Mouse (Mus musculus) right cerebral cortex, adult 2 months (tissue): ENCODE measurements around the gene Wasf2.

Source experiments
- DNase-seq, 2 experiments: peaks; one replicate each; pipeline ENCODE4 v3.0.0; 2021 to 2022; ENCODE audit warnings: low spot score in 2 of 2

Wasf2 gene

GRCm38 (mm10) chr4:133201006-133201771 is 70.9 kb downstream of the Wasf2 start:
- DNase-seq = peak in 1 of 2 experiments; percentile 44

- DNase-seq = no peak
Observed at GRCm38 (mm10) chr4:133202254-133202653, 71.9 kb downstream of the Wasf2 start.

DNA sequence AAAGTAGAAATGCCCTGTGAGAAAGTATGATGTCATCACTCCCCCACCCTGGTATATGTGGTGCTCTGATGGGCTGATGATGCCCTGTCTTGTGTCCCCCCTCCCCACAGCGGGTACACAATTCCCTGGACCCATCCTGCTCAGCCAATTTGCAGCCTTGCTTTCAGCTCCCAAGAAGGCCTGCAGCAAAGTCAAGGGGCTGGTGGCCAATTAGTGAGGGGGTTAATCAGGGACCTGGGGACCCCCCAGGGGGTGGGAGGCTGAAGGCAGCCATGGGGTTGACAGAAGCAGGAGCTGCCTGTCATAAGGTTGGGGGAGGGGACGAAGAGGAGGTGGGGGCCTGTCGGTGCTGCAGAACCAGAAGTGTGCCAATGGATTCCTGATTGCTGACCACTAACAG is 73.3 kb downstream of the Wasf2 start:
- DNase-seq = no peak

GRCm38 (mm10) chr4:133204379-133204778 is 74.1 kb downstream of the Wasf2 start:
- DNase-seq = no peak

DNA sequence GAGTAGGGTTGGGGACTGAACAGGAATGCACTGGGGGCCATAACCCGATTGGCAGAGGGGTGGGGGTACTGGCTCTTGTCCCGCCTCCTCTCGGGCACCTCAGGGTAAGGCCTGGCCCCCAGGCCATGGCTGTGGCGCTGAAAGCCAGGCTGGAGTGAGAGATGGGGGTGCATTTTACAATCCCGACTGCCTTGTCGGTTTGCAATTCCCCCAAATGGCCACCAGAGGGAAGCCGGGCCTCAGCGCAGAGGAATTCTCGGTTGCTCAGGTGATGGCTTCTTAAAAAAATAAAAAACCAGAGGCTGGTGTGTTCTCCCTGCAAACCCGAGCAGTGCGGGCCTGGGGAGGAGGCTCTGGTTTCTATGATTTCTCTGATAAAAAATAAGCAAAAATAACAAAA is 79.1 kb downstream of the Wasf2 start:
- peak; percentile 57 to 71 for DNase-seq

DNA sequence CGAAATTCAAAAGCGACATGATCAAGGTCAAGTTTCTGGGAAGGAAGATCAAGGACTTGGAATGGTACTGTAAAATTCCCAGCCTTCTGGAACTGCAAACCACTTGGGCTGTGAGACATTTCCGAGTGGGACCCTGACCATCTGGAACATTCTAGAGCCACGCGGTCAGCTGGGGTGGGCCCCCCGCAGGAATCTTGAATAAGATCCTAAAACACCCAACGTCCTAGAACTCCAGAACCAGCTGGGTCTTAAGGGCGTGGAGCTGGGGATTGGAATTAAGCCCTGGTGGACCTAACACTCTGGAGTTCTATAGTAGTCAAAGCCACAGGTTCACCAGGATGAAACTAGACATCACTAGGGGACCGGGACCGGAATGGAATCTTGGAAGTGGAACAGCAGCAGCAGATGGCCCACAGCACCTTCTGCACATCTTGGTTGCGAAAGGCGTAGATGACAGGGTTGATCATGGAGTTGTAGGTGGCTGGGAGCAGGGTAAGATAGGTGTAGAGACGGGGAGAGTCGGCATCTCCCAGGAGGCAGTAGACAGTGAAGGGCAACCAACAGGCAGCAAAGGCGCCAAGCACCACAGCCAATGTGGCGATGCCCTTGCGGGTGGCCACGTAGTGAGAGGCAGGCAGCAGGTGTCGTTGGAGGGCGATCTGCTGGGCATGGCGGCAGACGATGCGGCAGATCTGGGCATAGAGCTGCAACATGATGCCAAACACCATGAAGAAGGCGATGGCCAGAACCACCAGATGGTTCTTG is 79.9 kb downstream of the Wasf2 start:
- no peak for DNase-seq

DNA sequence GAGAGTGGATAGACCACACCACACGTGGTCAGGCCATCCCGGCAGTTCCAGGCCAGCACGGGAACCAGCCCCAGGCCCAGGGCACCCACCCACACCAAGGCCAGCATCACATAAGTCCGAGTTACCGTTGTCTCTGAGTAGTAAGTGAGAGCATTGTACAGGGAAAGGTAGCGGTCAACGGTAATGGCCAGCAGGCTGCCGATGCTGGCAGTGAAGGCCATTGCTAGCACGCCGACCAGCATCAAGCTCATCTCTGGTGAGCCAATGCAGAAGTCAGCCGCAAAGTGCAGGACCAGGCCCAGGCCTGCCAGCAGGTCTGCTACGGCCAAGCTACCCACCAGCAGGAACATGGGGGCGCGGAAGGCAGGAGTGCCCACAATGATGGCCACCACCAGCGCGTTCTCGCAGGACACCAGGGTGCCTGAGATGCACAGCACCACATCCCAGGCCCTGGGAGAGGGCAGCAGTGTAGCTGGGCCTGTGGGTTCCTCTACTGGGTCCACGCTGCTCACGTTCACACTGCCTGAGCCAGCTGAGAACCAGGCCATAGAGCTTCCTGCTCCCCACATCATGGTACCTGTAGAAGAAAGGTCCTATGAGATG is 80.6 kb downstream of the Wasf2 start:
- DNase-seq = no peak

DNA sequence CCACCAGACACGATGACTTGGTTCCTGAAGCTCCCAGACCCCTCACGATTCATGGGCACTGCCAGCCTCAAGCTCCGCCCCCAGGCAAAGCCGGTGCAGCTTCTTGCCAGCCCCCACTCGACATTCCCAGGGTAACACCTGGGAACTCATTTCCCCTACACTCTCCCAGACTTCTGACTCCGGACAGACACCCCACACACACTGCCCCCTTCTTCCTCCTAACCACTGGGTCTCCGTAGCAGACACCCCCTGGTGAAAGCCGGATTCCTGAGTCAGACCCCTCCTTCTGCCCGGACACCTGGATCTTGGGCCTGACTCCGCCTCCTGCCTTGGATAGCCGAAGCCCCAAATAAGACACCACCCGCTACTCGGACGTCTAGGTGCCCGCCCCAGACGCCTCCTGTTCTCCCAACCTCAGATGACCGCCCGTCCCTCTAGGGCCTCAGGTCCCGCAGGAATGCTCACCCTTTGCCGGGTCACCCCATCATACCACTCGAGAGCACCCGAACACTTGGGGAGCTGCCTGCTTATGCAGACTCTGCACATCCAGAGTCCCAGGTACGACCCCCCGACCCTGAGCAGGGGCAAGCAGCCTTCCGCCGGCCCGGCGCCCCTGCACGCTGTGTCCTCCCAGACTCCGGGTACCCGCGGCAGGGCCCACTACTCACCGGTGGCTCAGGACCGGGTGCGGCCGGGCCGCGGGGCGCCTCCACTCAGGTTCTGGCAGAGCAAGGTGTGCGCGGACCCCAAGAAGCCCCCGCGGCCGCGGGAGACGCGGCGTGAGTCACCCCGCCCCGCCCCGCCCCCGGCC is 81.7 kb downstream of the Wasf2 start, which contains the start of the genes Cd164l2 and Gpr3:
Gene Cd164l2 (plus strand): TSS at position 381 of the 811 bp plus-strand sequence.
Gene Gpr3 (minus strand): TSS at position 786 of the 811 bp plus-strand sequence.
- peak in 1 of 2 experiments; percentile 51 for DNase-seq

GRCm38 (mm10) chr4:133212562-133213267 is 82.4 kb downstream of the Wasf2 start:
- peak; percentile 81 to 85 for DNase-seq

DNA sequence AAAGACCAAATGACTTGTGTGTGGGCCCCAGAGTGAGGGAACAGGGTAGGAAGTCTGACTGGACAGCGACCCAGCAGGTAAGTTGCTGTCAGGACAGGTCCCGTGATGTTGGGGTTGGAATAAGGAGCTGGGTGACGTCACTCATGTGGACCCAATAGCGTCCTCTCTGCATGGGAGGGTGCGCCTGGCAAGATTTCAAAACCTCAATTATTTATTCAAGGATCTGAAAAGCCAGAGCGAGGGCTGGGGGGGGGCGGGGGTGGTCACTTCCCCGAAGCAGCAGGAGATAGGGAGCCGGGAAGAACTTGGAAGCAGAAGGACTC is 82.9 kb downstream of the Wasf2 start:
- DNase-seq = peak in 1 of 2 experiments; percentile 32

DNA sequence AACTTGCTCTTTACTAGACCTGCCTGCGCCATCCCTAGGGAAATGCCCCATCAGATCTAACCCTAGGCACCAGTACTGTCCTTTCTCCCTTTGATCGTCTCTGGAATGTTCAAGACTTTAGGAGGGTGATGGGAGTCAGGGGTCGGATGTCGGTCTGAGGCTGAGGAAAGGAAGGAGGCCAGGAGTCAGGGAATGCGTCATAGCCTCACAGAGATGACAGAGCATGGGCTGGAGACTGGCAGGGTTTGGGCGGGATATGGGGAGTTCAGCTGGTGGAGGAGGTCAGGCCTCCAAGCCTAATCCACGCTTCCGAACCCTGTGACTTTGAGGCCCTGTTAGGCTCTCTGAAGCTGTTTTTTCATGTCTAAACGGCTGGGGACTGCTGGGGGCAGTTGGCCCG is 83.4 kb downstream of the Wasf2 start:
- no peak for DNase-seq

GRCm38 (mm10) chr4:133217641-133218040 is 87.3 kb downstream of the Wasf2 start:
- DNase-seq = peak in 1 of 2 experiments; percentile 63

- DNase-seq = no peak
Observed at GRCm38 (mm10) chr4:133218745-133219144, 88.4 kb downstream of the Wasf2 start.

DNA sequence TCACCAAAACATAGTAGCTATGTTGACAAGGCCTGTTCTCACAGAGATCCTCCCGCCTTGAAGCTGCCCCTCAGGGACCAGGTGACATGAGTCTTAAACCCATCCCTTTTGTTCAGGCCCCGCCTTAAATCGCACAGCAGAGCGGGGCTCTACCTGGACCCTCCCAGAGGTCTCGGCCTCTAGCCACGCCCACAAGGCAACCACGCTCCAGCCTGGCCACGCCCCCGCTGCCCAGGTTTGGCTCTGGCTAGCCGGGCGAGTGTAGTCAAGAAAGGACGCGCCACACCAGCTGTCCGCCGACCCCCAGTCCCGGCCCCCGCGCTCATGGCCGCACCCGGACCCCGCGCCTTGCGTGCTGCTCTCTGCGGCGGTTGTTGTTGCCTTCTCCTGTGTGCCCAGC is 90.4 kb downstream of the Wasf2 start:
- DNase-seq = no peak

DNA sequence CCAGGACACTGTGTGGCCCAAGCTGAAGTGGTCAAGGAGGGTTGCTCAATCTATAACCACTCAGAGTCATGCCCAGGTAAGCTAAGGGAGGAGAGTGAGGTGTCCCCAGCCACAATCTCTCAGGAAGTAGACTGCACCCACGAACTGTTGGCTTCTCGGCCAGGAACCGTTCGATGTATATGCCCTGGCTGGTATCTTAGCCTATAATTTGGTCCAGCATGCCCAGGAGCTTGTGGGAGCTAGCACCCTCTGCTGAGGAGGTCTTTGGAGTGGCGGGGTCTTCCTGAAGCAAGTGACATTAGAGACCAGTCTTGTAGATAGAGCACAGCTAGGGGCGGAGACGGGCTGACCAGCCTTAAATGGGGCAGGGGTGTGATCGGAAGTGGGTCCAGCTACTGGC is 91.4 kb downstream of the Wasf2 start:
- no peak for DNase-seq

DNA sequence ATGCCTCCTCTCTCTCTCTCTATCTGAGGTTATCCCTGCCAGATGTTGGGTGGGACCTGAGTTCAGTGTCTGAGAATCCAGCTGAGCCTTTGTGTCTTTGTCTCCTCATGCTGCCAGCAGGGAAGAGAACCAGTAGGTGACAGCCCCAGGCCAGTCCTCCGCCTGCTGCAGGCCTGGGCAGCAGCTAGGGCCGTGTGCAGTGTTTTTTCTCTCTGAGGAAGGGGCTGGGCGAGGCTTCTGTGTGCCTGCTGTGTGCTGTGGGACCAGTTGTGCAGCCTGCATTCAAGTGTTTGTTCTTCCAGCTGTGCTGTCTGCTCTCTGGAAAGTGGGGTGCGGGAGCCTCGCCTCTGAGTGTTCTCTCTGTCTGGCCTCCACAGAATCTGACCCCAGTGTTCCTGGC is 93.6 kb downstream of the Wasf2 start:
- DNase-seq = no peak

- DNase-seq = no peak
Observed at GRCm38 (mm10) chr4:133226073-133226472, 95.8 kb downstream of the Wasf2 start.

DNA sequence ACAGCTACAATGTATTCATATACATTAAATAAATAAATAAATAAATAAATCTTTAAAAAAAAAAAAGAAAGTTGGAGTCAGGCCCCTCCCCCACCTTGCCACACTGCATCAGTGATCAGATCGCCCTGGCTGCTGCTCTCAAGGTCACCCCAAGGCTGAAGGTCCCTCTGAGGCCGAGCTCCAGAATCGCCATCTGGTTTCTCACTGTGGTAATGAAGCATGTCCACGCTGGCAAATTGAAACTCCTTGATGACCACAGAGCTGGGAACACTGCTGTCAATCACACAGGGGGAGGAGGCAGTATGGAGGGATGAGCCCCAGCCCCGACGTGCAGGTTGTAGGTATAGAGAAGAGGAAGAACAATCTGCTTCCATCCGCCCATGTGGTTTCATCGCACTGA is 97.3 kb downstream of the Wasf2 start:
- no peak for DNase-seq

DNA sequence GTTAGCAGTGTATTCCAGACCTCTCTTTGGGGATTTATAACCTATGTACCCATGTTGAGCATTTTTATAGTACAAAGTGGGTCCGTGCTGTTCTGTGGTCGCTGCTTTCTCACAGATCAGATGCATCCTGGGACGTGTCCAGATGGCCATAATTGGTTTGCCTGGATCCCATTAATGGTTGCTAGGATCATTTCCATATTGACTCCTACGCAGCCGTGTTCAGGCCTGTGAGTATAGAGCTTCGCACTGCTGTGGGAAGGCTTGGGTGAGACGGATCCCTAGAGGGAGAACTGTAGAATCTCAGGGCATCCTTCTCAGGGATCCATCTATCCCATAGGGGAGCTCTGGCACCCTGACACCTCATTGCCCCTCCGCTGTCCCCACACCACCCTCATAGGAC is 99.3 kb downstream of the Wasf2 start:
- no peak for DNase-seq

DNA sequence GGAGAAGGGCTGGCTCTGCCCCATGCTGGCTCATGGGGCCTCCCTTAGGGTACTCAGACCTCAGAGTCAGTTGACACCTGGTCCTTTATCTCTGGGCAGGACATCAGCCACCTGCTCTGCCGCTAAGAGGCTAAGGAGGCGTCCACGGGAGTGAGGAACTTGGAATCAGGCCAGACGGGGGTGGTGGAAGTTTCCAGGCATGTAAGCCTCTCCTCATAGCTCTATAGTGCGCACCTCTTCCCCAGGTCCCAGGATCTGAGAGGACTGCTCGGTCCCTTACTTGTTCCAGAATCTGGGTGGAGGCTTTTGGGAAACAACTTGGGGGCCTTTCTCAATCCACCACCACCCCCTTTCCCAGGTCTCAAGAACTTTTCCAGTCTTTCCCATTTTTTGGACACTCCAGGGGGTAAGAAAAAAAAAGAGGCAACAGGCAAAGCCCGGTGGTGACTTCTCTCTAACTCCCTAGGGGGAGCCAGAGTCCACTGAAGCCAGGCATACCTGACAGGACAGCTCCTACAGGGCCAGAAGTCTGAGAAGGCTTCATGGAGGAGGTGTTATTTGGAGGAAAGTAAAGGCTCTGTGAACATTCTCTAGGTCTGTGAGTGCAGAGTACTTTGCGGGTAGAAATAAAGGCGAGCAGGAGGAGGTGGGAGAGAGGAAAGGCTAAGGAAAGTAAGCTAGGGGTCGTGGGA is 103.1 kb downstream of the Wasf2 start:
- peak in 1 of 2 experiments; percentile 48 for DNase-seq

DNA sequence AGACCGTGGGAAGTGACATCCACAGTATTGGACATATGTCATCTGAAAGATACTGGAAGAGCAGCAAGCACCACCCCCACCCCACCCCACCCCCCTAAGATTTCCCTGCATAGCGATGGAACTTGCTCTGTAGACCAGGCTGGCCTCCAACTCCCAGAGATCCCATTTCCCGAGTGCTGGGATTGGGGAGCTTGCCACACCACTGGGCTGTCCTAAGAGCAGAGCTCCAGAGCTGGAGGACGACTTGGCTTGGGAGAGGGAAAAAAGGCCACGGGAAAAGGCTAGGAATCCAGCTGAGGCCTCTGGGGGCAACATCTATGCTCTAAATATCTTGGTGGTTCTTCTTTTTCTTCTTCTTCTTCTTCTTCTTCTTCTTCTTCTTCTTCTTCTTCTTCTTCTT is 104.5 kb downstream of the Wasf2 start:
- no peak for DNase-seq
